Mouse (Mus musculus) midbrain, embryonic 11.5 days (tissue): Measurements from ENCODE around the gene Spaar. TPM values are rescaled to one million over a fixed set of nuclear protein-coding genes. Genes with fewer than 3 reads are reported as not detected.

Experiments used
- polyA plus RNA-seq: library from polyadenylated mRNA; unstranded; fragments of >200 nt; fragmentation: Nextera tagmentation; extraction: Ambion mirVana; gene quantifications from 2 replicates; pipeline ENCODE4 v1.2.1, GENCODE M21; 2014

Gene Spaar
- polyA plus RNA-seq, 1 experiment from 2014 or later = 0.04 TPM

Other genes starting within 250 kb of the Spaar start
- gene Sit1, start 246.3 kb upstream of the Spaar start, polyA plus RNA-seq = not detected in 2 replicates
- gene Ccdc107, start 237.1 kb upstream of the Spaar start, polyA plus RNA-seq = 45.8 and 48.8 TPM in 2 replicates
- gene Arhgef39, start 230.3 kb upstream of the Spaar start, polyA plus RNA-seq = 32.4 and 40.2 TPM in 2 replicates
- gene Car9, start 223.1 kb upstream of the Spaar start, polyA plus RNA-seq = 0.07 TPM in 1 of 2 replicates, not detected in the other
- gene Tpm2, start 206.3 kb upstream of the Spaar start, polyA plus RNA-seq = 44.0 and 51.8 TPM in 2 replicates
- 46.4 and 54.5 TPM in 2 replicates for gene Creb3, start 167.7 kb upstream of the Spaar start, polyA plus RNA-seq
- gene Tln1, start 167.3 kb upstream of the Spaar start, polyA plus RNA-seq = 38.4 and 40.4 TPM in 2 replicates
- gene Rgp1, start 151.3 kb upstream of the Spaar start, polyA plus RNA-seq = 22.0 and 25.2 TPM in 2 replicates
- gene Gba2, start 151.2 kb upstream of the Spaar start, polyA plus RNA-seq = 24.5 and 26.1 TPM in 2 replicates
- 0.63 TPM in 1 of 2 replicates, not detected in the other for gene Msmp, start 145.5 kb upstream of the Spaar start, polyA plus RNA-seq
- gene Npr2, start 98.1 kb upstream of the Spaar start, polyA plus RNA-seq = 14.0 and 15.5 TPM in 2 replicates
- gene Spag8, start 76.4 kb upstream of the Spaar start, polyA plus RNA-seq = 2.9 and 3.4 TPM in 2 replicates
- 70.0 and 72.9 TPM in 2 replicates for gene Hint2, start 73.6 kb upstream of the Spaar start, polyA plus RNA-seq
- 4.4 and 4.5 TPM in 2 replicates for gene Tmem8b, start 61.1 kb upstream of the Spaar start, polyA plus RNA-seq
- gene Fam221b, start 60.9 kb upstream of the Spaar start, polyA plus RNA-seq = 2.4 and 2.5 TPM in 2 replicates
- not detected in 2 replicates for gene Olfr70, start 29.2 kb upstream of the Spaar start, polyA plus RNA-seq
- not detected in 2 replicates for gene Olfr71, start 19.8 kb upstream of the Spaar start, polyA plus RNA-seq
- gene Hrct1, start 2.8 kb upstream of the Spaar start, polyA plus RNA-seq = 0.11 and 0.25 TPM in 2 replicates
- not detected in 2 replicates for gene Olfr159, start 41.0 kb downstream of the Spaar start, polyA plus RNA-seq
- gene Olfr156, start 93.9 kb downstream of the Spaar start, polyA plus RNA-seq = not detected in 2 replicates
- gene Olfr157, start 110.2 kb downstream of the Spaar start, polyA plus RNA-seq = not detected in 2 replicates
- gene Olfr155, start 121.5 kb downstream of the Spaar start, polyA plus RNA-seq = not detected in 2 replicates
- gene Reck, start 145.5 kb downstream of the Spaar start, polyA plus RNA-seq = 11.9 and 13.6 TPM in 2 replicates
- gene Glipr2, start 227.4 kb downstream of the Spaar start, polyA plus RNA-seq = 82.7 and 89.5 TPM in 2 replicates